Mouse (Mus musculus): ENCODE measurements around the gene Borcs8. TPM values are rescaled to one million over a fixed set of nuclear protein-coding genes. Genes with fewer than 3 reads are reported as not detected.
A peak's percentile ranks its signal among the peaks of the same experiment; 100 is the strongest.

Gene Borcs8
- polyA plus RNA-seq, 1 experiment from 2014 or later, result 37.1 TPM

DNA sequence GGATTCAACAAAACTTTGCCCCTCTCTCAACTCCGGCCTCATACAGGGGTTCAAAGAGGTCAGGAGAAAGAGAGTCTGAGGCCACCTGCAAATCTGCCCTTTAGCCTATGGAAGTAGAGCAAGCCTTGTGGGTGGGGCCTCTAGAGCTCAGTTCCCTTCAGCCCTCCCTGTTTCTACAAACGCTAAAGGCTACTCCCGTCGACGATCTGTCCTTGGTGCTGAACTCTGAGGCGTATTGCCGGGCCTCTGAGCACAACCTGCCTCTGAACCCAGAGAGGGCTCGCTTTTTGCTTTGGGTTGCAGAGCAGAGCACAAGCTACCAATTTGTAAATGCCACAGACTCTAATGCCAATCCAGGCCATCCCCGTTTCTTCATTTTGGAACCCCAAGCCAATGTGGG lies 21.7 kb upstream of the Borcs8 start:
- peak overlapping the region; percentile 65; the same call in 1 of the 2 replicates for H3K4me3 ChIP-seq
- no peak for ATAC-seq (ENCODE audit: low FRiP score, low read depth)
- peak overlapping the region; percentile 64 for H3K4me2 ChIP-seq (replicated peaks)
- H3K36me3 ChIP-seq, result peaks cover 35% of the 10 kb centered on the region
- H3K4me1 ChIP-seq, result peaks cover 38% of the 10 kb centered on the region
- no peak overlapping the region for H3K27ac ChIP-seq (replicated peaks)
- H3K9me3 ChIP-seq, result no peaks in the 10 kb centered on the region
- 7% methylated on average over 9 of the region's 9 CpGs for WGBS
- H3K9ac ChIP-seq (replicated peaks), result peak overlapping the region; percentile 32; the same call in 1 of the 2 replicates
- H3K27me3 ChIP-seq, result peaks cover 52% of the 10 kb centered on the region

- WGBS, result 4% methylated on average over 17 of the region's 17 CpGs
- H3K9me3 ChIP-seq, result no peaks in the 10 kb centered on the region
- H3K4me2 ChIP-seq (replicated peaks), result peak overlapping the region; percentile 64
- peaks cover 39% of the 10 kb centered on the region for H3K27me3 ChIP-seq
- ATAC-seq (ENCODE audit: low FRiP score, low read depth), result peak; percentile 87
- peak overlapping the region; percentile 65 for H3K4me3 ChIP-seq
- peaks cover 31% of the 10 kb centered on the region for H3K4me1 ChIP-seq
- H3K9ac ChIP-seq (replicated peaks), result peak overlapping the region; percentile 91
- peaks cover 21% of the 10 kb centered on the region for H3K36me3 ChIP-seq
- H3K27ac ChIP-seq (replicated peaks), result peak overlapping the region; percentile 96
Measured at GRCm38 (mm10) chr8:70118726-70119700, 20.3 kb upstream of the Borcs8 start.

DNA sequence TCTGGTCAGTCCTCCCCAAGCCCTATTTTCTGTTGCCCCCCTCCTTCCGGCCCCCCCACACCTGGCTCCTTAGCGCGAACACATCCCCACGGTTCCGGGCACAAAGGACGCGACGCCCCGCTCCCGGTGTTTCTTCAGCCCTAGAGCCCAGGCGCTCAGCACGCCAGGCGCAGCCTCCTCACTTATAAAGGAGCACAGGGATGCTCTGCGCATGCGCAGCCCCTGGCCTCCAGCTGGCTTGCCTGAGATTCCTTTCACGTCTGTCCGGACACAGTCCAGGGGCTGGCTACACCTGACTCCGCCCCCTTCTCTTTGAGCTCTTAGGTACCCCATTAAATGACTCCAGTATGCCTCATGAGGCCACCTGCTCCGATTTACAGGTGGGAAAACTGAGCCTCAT lies 18.6 kb upstream of the Borcs8 start, which contains the start of gene Ncan:
TSS of gene Ncan (minus strand) at position 207 of the 400 bp plus-strand sequence.
- WGBS, result 2% methylated on average over 19 of the region's 19 CpGs
- peaks cover 34% of the 10 kb centered on the region for H3K27me3 ChIP-seq
- H3K9me3 ChIP-seq, result no peaks in the 10 kb centered on the region
- peaks cover 31% of the 10 kb centered on the region for H3K4me1 ChIP-seq
- H3K9ac ChIP-seq (replicated peaks), result peak within 1 kb of the TSS; percentile 91
- H3K4me2 ChIP-seq (replicated peaks), result peak within 1 kb of the TSS; percentile 64
- peak within 1 kb of the TSS; percentile 96 for H3K27ac ChIP-seq (replicated peaks)
- H3K4me3 ChIP-seq, result peak within 1 kb of the TSS; percentile 65
- peak; percentile 77 for ATAC-seq (ENCODE audit: low FRiP score, low read depth)
- peaks cover 4% of the 10 kb centered on the region for H3K36me3 ChIP-seq

GRCm38 (mm10) chr8:70122863-70123262 lies 16.4 kb upstream of the Borcs8 start:
- no peak overlapping the region for H3K27ac ChIP-seq (replicated peaks)
- H3K4me2 ChIP-seq (replicated peaks), result no peak overlapping the region
- peaks cover 17% of the 10 kb centered on the region for H3K4me1 ChIP-seq
- no peaks in the 10 kb centered on the region for H3K9me3 ChIP-seq
- H3K27me3 ChIP-seq, result peaks cover 14% of the 10 kb centered on the region; the same call in 1 of the 2 replicates
- H3K4me3 ChIP-seq, result no peak overlapping the region
- WGBS, result 52% methylated on average over 2 of the region's 2 CpGs
- H3K9ac ChIP-seq (replicated peaks), result no peak overlapping the region
- no peaks in the 10 kb centered on the region for H3K36me3 ChIP-seq
- no peak for ATAC-seq (ENCODE audit: low FRiP score, low read depth)

- no peak overlapping the region for H3K4me3 ChIP-seq
- H3K9me3 ChIP-seq, result no peaks in the 10 kb centered on the region
- H3K27me3 ChIP-seq, result peaks cover 13% of the 10 kb centered on the region; the same call in 1 of the 2 replicates
- no peak overlapping the region for H3K4me2 ChIP-seq (replicated peaks)
- H3K4me1 ChIP-seq, result peaks cover 6% of the 10 kb centered on the region; the same call in 1 of the 2 replicates
- H3K9ac ChIP-seq (replicated peaks), result no peak overlapping the region
- no peak for ATAC-seq (ENCODE audit: low FRiP score, low read depth)
- H3K36me3 ChIP-seq, result no peaks in the 10 kb centered on the region
- H3K27ac ChIP-seq (replicated peaks), result no peak overlapping the region
- WGBS, result 68% methylated on average over 8 of the region's 8 CpGs
Measured at GRCm38 (mm10) chr8:70124992-70125391, 14.3 kb upstream of the Borcs8 start.

DNA sequence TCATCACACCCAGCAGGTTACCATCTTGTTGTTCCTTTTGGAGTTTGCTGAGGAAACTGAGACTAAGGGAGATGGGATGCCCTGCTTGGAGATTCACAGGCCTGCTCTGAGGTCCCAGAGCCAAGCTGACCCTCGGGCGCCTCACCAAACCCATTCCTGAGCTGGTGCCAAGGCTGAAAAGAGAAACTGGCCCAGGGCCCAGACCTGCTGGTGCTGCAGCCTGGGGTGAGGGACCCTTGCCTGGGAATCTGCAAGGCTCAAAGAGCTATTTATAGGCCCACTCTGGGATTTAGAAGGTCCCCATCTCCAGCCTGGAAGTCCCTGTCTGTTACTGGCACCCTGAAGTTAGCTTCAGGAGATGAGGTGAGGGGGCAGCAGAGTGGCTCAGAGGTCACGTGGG lies 10.9 kb upstream of the Borcs8 start:
- Histone ChIP-seq H3K4me1 (peaks cover 12% of the 10 kb centered on the region), H3K4me3 (no peak overlapping the region), H3K27ac (replicated peaks) (no peak overlapping the region), H3K9me3 (no peaks in the 10 kb centered on the region), H3K4me2 (replicated peaks) (no peak overlapping the region), H3K27me3 (peaks cover 13% of the 10 kb centered on the region; the same call in 1 of the 2 replicates), H3K9ac (replicated peaks) (no peak overlapping the region), H3K36me3 (peaks cover 13% of the 10 kb centered on the region; the same call in 1 of the 2 replicates)
- no peak for ATAC-seq (ENCODE audit: low FRiP score, low read depth)
- WGBS, result 87% methylated on average over 3 of the region's 3 CpGs

- H3K4me2 ChIP-seq (replicated peaks), result no peak overlapping the region
- no peaks in the 10 kb centered on the region for H3K9me3 ChIP-seq
- no peak for ATAC-seq (ENCODE audit: low FRiP score, low read depth)
- H3K27me3 ChIP-seq, result peaks cover 7% of the 10 kb centered on the region; the same call in 1 of the 2 replicates
- peaks cover 12% of the 10 kb centered on the region for H3K4me1 ChIP-seq
- H3K36me3 ChIP-seq, result peaks cover 22% of the 10 kb centered on the region
- no peak overlapping the region for H3K4me3 ChIP-seq
- H3K27ac ChIP-seq (replicated peaks), result no peak overlapping the region
- no peak overlapping the region for H3K9ac ChIP-seq (replicated peaks)
- 69% methylated on average over 9 of the region's 9 CpGs for WGBS
Measured at GRCm38 (mm10) chr8:70129309-70129952, 9.9 kb upstream of the Borcs8 start.

- WGBS, result 82% methylated on average over 3 of the region's 3 CpGs
- no peak overlapping the region for H3K27ac ChIP-seq (replicated peaks)
- H3K9ac ChIP-seq (replicated peaks), result no peak overlapping the region
Measured at GRCm38 (mm10) chr8:70130066-70130465, 9.2 kb upstream of the Borcs8 start.

DNA sequence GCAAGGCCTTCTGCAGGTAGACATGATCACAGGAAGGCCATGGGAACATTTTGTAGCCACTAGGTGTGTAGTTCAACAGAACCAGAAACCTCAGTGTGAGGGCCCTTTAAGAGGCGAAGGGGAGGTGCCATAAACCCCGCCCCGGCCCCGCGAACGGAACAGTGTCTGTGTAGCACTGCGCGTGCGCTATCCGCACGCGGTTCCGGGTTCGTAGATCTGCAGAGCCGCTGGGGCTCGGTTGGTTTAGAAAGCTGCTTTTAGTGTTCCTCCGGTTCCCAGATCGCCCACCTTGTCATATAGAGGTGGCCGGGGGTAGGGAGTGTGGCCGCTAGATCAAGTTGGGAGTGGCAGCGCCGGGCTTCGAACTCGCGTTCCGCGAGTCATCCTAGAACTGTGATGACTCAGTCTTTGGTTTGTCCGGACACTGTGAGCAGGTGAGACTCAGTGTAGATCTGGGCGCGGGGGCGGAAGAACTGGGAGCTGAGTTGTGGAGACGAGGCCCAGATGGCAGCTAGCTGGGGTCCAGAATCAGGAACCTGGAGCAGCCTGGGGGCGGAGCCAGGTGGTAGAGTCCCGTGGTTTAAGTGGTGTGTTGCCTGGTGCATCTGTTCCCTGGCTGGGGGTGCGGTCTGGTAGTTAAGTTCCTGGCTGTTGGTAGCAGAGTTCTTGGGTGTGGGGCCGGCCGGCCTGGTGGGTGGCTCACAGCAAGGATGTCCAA lies 8.0 kb upstream of the Borcs8 start, which contains the start of gene Nr2c2ap:
TSS of gene Nr2c2ap (plus strand) at position 168 of the 718 bp plus-strand sequence.
- H3K27me3 ChIP-seq, result no peaks in the 10 kb centered on the region
- peak within 1 kb of the TSS; percentile 86 for H3K4me2 ChIP-seq (replicated peaks)
- H3K27ac ChIP-seq (replicated peaks), result 0 out of 2 replicates have a peak within 1 kb of the TSS, but pooled peaks have one; percentile 35
- peak within 1 kb of the TSS; percentile 66 for H3K9ac ChIP-seq (replicated peaks)
- H3K4me1 ChIP-seq, result peaks cover 12% of the 10 kb centered on the region
- peak within 1 kb of the TSS; percentile 74 for H3K4me3 ChIP-seq
- WGBS, result 2% methylated on average over 37 of the region's 37 CpGs
- peak; percentile 84 for ATAC-seq (ENCODE audit: low FRiP score, low read depth)
- H3K9me3 ChIP-seq, result no peaks in the 10 kb centered on the region
- peaks cover 41% of the 10 kb centered on the region for H3K36me3 ChIP-seq

More at GRCm38 (mm10) chr8:70130066-70130465, 9.2 kb upstream of the Borcs8 start:
- peaks cover 12% of the 10 kb centered on the region for H3K4me1 ChIP-seq
- no peak overlapping the region for H3K4me2 ChIP-seq (replicated peaks)
- ATAC-seq (ENCODE audit: low FRiP score, low read depth), result no peak
- no peaks in the 10 kb centered on the region for H3K9me3 ChIP-seq
- H3K27me3 ChIP-seq, result peaks cover 1% of the 10 kb centered on the region; the same call in 1 of the 2 replicates
- H3K4me3 ChIP-seq, result no peak overlapping the region
- peaks cover 28% of the 10 kb centered on the region for H3K36me3 ChIP-seq

DNA sequence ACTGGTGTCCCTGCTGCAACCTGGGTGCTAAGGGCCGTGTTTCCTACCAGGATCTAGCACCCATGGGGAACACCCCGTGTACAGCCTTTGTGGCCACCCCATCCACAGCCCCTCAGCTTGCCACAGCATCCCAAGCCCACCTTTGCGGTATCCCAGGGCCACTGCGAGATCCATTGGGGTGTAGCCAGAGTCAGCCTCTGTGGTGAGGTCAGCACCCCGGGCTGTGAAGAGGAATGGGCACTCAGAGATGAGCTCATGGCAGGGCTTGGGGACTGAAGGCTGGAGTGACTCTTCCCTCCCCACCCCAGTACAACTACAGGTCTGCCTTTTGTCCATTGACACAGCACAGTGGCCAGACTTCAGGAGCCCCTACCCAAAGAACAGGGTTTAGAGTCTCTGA lies 5.2 kb upstream of the Borcs8 start:
- Histone ChIP-seq H3K9ac (replicated peaks) (no peak overlapping the region), H3K27ac (replicated peaks) (no peak overlapping the region), H3K4me2 (replicated peaks) (no peak overlapping the region), H3K27me3 (no peaks in the 10 kb centered on the region), H3K9me3 (no peaks in the 10 kb centered on the region), H3K36me3 (peaks cover 45% of the 10 kb centered on the region), H3K4me1 (peaks cover 23% of the 10 kb centered on the region), H3K4me3 (no peak overlapping the region)
- no peak for ATAC-seq (ENCODE audit: low FRiP score, low read depth)
- 83% methylated on average over 5 of the region's 5 CpGs for WGBS

GRCm38 (mm10) chr8:70134931-70135330 lies 4.4 kb upstream of the Borcs8 start:
- Histone ChIP-seq H3K9ac (replicated peaks) (no peak overlapping the region), H3K36me3 (peaks cover 45% of the 10 kb centered on the region), H3K4me2 (replicated peaks) (no peak overlapping the region), H3K9me3 (no peaks in the 10 kb centered on the region), H3K4me1 (peaks cover 23% of the 10 kb centered on the region), H3K27ac (replicated peaks) (no peak overlapping the region), H3K27me3 (no peaks in the 10 kb centered on the region), H3K4me3 (no peak overlapping the region)
- 88% methylated on average over 9 of the region's 9 CpGs for WGBS
- ATAC-seq (ENCODE audit: low FRiP score, low read depth), result no peak
